Mouse (Mus musculus): Measurements from ENCODE around the gene Raet1e. TPM values are rescaled to one million over a fixed set of nuclear protein-coding genes. Genes with fewer than 3 reads are reported as not detected.
A peak's percentile ranks its signal among the peaks of the same experiment; 100 is the strongest.

Gene Raet1e
- total and polyA plus RNA-seq, 3 experiments = 0.64 to 1.2 (median 0.85) TPM

GRCm38 (mm10) chr10:22297033-22297762 is 138.8 kb downstream of the Raet1e start:
- in situ Hi-C loops (cut with MboI; ENCODE audit: low pct_ligation_motif_present, low pct_unique_long_range_greater_than_20kb, low sequenced_read_pairs) (no loop called here), dilution Hi-C loops (cut with MboI; ENCODE audit: extremely low pct_ligation_motif_present, extremely low pct_unique_long_range_greater_than_20kb, low sequenced_read_pairs) (no loop called here)
- DNase-seq (ENCODE audit: extremely low read depth) = no peak
- Histone ChIP-seq H3K9me3 (replicated peaks; ENCODE audit: low read length) (no peaks in the 10 kb centered on the region), H3K4me1 (ENCODE audit: control insufficient read depth in 1 of 2, insufficient read depth in 2 of 2) (peaks cover 15 to 83% of the 10 kb centered on the region in 2 experiments), H3K4me3 (replicated peaks in 1 of 3; ENCODE audit: low read depth in 2 of 3, low read length in 2 of 3, poor library complexity in 1 of 3) (no peak overlapping the region), H3K4me2 (ENCODE audit: insufficient read depth, low read depth, poor library complexity, severe bottlenecking) (no peak overlapping the region), H3K27ac (ENCODE audit: insufficient read depth, low read depth) (no peak overlapping the region), H3K27me3 (replicated peaks) (no peaks in the 10 kb centered on the region), H3K79me2 (replicated peaks; ENCODE audit: control insufficient read depth, extremely low read depth, insufficient read depth, poor library complexity, severe bottlenecking) (no peaks in the 10 kb centered on the region), H3K36me3 (replicated peaks in 1 of 2; ENCODE audit: control insufficient read depth in 1 of 2, insufficient read depth in 1 of 2, low read length in 1 of 2) (peaks cover 9 to 53% of the 10 kb centered on the region in 2 experiments), H3K9ac (ENCODE audit: insufficient read depth, low read depth) (no peak overlapping the region)
- TF ChIP-seq MAFK (IDR thresholded peaks at IDR 0.05; ENCODE audit: insufficient replicate concordance, low read length) = peak; percentile 61; the same call in 1 of the 2 replicates
- TF ChIP-seq SIN3A (IDR thresholded peaks at IDR 0.05; ENCODE audit: low read length) = no peak

GRCm38 (mm10) chr10:22297766-22298461 is 139.5 kb downstream of the Raet1e start:
- Histone ChIP-seq H3K27me3 (replicated peaks) (no peaks in the 10 kb centered on the region), H3K4me2 (ENCODE audit: insufficient read depth, low read depth, poor library complexity, severe bottlenecking) (no peak overlapping the region), H3K79me2 (replicated peaks; ENCODE audit: control insufficient read depth, extremely low read depth, insufficient read depth, poor library complexity, severe bottlenecking) (no peaks in the 10 kb centered on the region), H3K27ac (ENCODE audit: insufficient read depth, low read depth) (no peak overlapping the region), H3K36me3 (replicated peaks in 1 of 2; ENCODE audit: control insufficient read depth in 1 of 2, insufficient read depth in 1 of 2, low read length in 1 of 2) (peaks cover 9 to 53% of the 10 kb centered on the region in 2 experiments), H3K9ac (ENCODE audit: insufficient read depth, low read depth) (no peak overlapping the region), H3K4me1 (ENCODE audit: control insufficient read depth in 1 of 2, insufficient read depth in 2 of 2) (peaks cover 15 to 86% of the 10 kb centered on the region in 2 experiments), H3K9me3 (replicated peaks; ENCODE audit: low read length) (no peaks in the 10 kb centered on the region), H3K4me3 (replicated peaks in 1 of 3; ENCODE audit: low read depth in 2 of 3, low read length in 2 of 3, poor library complexity in 1 of 3) (no peak overlapping the region)
- DNase-seq (ENCODE audit: extremely low read depth) = no peak
- in situ Hi-C loops (cut with MboI; ENCODE audit: low pct_ligation_motif_present, low pct_unique_long_range_greater_than_20kb, low sequenced_read_pairs) = no loop called here
- dilution Hi-C loops (cut with MboI; ENCODE audit: extremely low pct_ligation_motif_present, extremely low pct_unique_long_range_greater_than_20kb, low sequenced_read_pairs) = no loop called here
- TF ChIP-seq JUND (conservative IDR thresholded peaks at IDR 0.05; ENCODE audit: low read depth, low read length) (0 out of 2 replicates have a peak, but pooled peaks have one; percentile 31), IRF4 (IDR thresholded peaks at IDR 0.05; ENCODE audit: low read depth, low read length) (peak; percentile 44; the same call in 1 of the 2 replicates), KAT2A (IDR thresholded peaks at IDR 0.05; ENCODE audit: insufficient replicate concordance, low read length) (no peak), TBP (conservative IDR thresholded peaks at IDR 0.05; ENCODE audit: low read depth, low read length) (no peak), EP300 (IDR thresholded peaks at IDR 0.05; ENCODE audit: low read length) (0 out of 2 replicates have a peak, but pooled peaks have one; percentile 30)

- Histone ChIP-seq H3K4me2 (ENCODE audit: insufficient read depth, low read depth, poor library complexity, severe bottlenecking) (no peak overlapping the region), H3K79me2 (replicated peaks; ENCODE audit: control insufficient read depth, extremely low read depth, insufficient read depth, poor library complexity, severe bottlenecking) (no peaks in the 10 kb centered on the region), H3K4me1 (ENCODE audit: control insufficient read depth in 1 of 2, insufficient read depth in 2 of 2) (peaks cover 21 to 81% of the 10 kb centered on the region in 2 experiments), H3K4me3 (replicated peaks in 1 of 3; ENCODE audit: low read depth in 2 of 3, low read length in 2 of 3, poor library complexity in 1 of 3) (no peak overlapping the region), H3K9ac (ENCODE audit: insufficient read depth, low read depth) (no peak overlapping the region), H3K9me3 (replicated peaks; ENCODE audit: low read length) (no peaks in the 10 kb centered on the region), H3K36me3 (replicated peaks in 1 of 2; ENCODE audit: control insufficient read depth in 1 of 2, insufficient read depth in 1 of 2, low read length in 1 of 2) (peaks cover 5 to 44% of the 10 kb centered on the region in 2 experiments), H3K27me3 (replicated peaks) (no peaks in the 10 kb centered on the region), H3K27ac (ENCODE audit: insufficient read depth, low read depth) (no peak overlapping the region)
- TF ChIP-seq MXI1 (IDR thresholded peaks at IDR 0.05; ENCODE audit: low read depth, low read length) (no peak), SMC3 (IDR thresholded peaks at IDR 0.05; ENCODE audit: low read depth, low read length) (no peak), CHD2 (IDR thresholded peaks at IDR 0.05; ENCODE audit: low read length) (no peak), USF2 (conservative IDR thresholded peaks at IDR 0.05; ENCODE audit: low read depth, low read length) (no peak), GABPA (IDR thresholded peaks at IDR 0.05; ENCODE audit: insufficient replicate concordance, low read depth, low read length) (no peak), NRF1 (IDR thresholded peaks at IDR 0.05; ENCODE audit: low read depth, low read length) (no peak)
- dilution Hi-C loops (cut with MboI; ENCODE audit: extremely low pct_ligation_motif_present, extremely low pct_unique_long_range_greater_than_20kb, low sequenced_read_pairs) (no loop called here), in situ Hi-C loops (cut with MboI; ENCODE audit: low pct_ligation_motif_present, low pct_unique_long_range_greater_than_20kb, low sequenced_read_pairs) (no loop called here)
- no peak for DNase-seq (ENCODE audit: extremely low read depth)
Measured at GRCm38 (mm10) chr10:22299324-22299723, 141.0 kb downstream of the Raet1e start.

Measured in CH12.LX (cell line).